Mouse (Mus musculus): Measurements from ENCODE around the gene Inip. TPM values are rescaled to one million over a fixed set of nuclear protein-coding genes. Genes with fewer than 3 reads are reported as not detected.

The Inip gene
- total and polyA plus RNA-seq, 3 experiments: 24.3 to 67.1 (median 38.5) TPM

GRCm38 (mm10) chr4:59761365-59761729 lies 40.0 kb downstream of the Inip start:
- no peak for DNase-seq (ENCODE audit: extremely low read depth)
- in situ Hi-C loops (cut with MboI; ENCODE audit: low pct_ligation_motif_present, low pct_unique_long_range_greater_than_20kb, low sequenced_read_pairs): loop anchor here (25.0 kb wide), 2 partner anchors 149 to 399 kb away; no protein-coding TSS in a partner anchor
- TF ChIP-seq CHD1 (IDR thresholded peaks at IDR 0.05; ENCODE audit: low read depth, low read length): no peak
- TF ChIP-seq EP300 (IDR thresholded peaks at IDR 0.05; ENCODE audit: low read length): no peak
- TF ChIP-seq ZNF384 (IDR thresholded peaks at IDR 0.05; ENCODE audit: low read depth, low read length): no peak
- TF ChIP-seq NELFE (IDR thresholded peaks at IDR 0.05; ENCODE audit: low read depth, low read length): no peak
- no peak for TF ChIP-seq ZKSCAN1 (IDR thresholded peaks at IDR 0.05; ENCODE audit: borderline replicate concordance, low read depth, low read length)
- no peak for TF ChIP-seq POLR2A (IDR thresholded peaks at IDR 0.05; ENCODE audit: low read depth, low read length)
- no peak for TF ChIP-seq ETS1 (conservative IDR thresholded peaks at IDR 0.05; ENCODE audit: low read depth, low read length)
- no peak for TF ChIP-seq MYC (IDR thresholded peaks at IDR 0.05; ENCODE audit: low read depth, low read length)
- no peak for TF ChIP-seq E2F4 (IDR thresholded peaks at IDR 0.05; ENCODE audit: insufficient replicate concordance, low read depth, low read length)
- Histone ChIP-seq H3K4me3 (replicated peaks in 1 of 3; ENCODE audit: low read depth in 2 of 3, low read length in 2 of 3, poor library complexity in 1 of 3) (no peak overlapping the region), H3K27me3 (replicated peaks) (no peaks in the 10 kb centered on the region), H3K4me1 (ENCODE audit: control insufficient read depth in 1 of 2, insufficient read depth in 2 of 2) (peaks cover 0 to 9% of the 10 kb centered on the region in 2 experiments; a peak in 1 of 4 replicates), H3K4me2 (ENCODE audit: insufficient read depth, low read depth, poor library complexity, severe bottlenecking) (no peak overlapping the region), H3K9me3 (replicated peaks; ENCODE audit: low read length) (no peaks in the 10 kb centered on the region), H3K9ac (ENCODE audit: insufficient read depth, low read depth) (no peak overlapping the region), H3K36me3 (replicated peaks in 1 of 2; ENCODE audit: control insufficient read depth in 1 of 2, insufficient read depth in 1 of 2, low read length in 1 of 2) (peaks cover 0 to 14% of the 10 kb centered on the region in 2 experiments), H3K27ac (ENCODE audit: insufficient read depth, low read depth) (no peak overlapping the region), H3K79me2 (replicated peaks; ENCODE audit: control insufficient read depth, extremely low read depth, insufficient read depth, poor library complexity, severe bottlenecking) (no peaks in the 10 kb centered on the region)
- dilution Hi-C loops (cut with MboI; ENCODE audit: extremely low pct_ligation_motif_present, extremely low pct_unique_long_range_greater_than_20kb, low sequenced_read_pairs): no loop called here

- dilution Hi-C loops (cut with MboI; ENCODE audit: extremely low pct_ligation_motif_present, extremely low pct_unique_long_range_greater_than_20kb, low sequenced_read_pairs) (no loop called here), in situ Hi-C loops (cut with MboI; ENCODE audit: low pct_ligation_motif_present, low pct_unique_long_range_greater_than_20kb, low sequenced_read_pairs) (loop anchor here (25.0 kb wide), 2 partner anchors 148 to 398 kb away; no protein-coding TSS in a partner anchor)
- Histone ChIP-seq H3K4me2 (ENCODE audit: insufficient read depth, low read depth, poor library complexity, severe bottlenecking) (no peak overlapping the region), H3K4me1 (ENCODE audit: control insufficient read depth in 1 of 2, insufficient read depth in 2 of 2) (peaks cover 0 to 9% of the 10 kb centered on the region in 2 experiments; a peak in 1 of 4 replicates), H3K79me2 (replicated peaks; ENCODE audit: control insufficient read depth, extremely low read depth, insufficient read depth, poor library complexity, severe bottlenecking) (no peaks in the 10 kb centered on the region), H3K27ac (ENCODE audit: insufficient read depth, low read depth) (no peak overlapping the region), H3K9me3 (replicated peaks; ENCODE audit: low read length) (no peaks in the 10 kb centered on the region), H3K4me3 (replicated peaks in 1 of 3; ENCODE audit: low read depth in 2 of 3, low read length in 2 of 3, poor library complexity in 1 of 3) (no peak overlapping the region), H3K27me3 (replicated peaks) (no peaks in the 10 kb centered on the region), H3K9ac (ENCODE audit: insufficient read depth, low read depth) (no peak overlapping the region), H3K36me3 (replicated peaks in 1 of 2; ENCODE audit: control insufficient read depth in 1 of 2, insufficient read depth in 1 of 2, low read length in 1 of 2) (peaks cover 0 to 14% of the 10 kb centered on the region in 2 experiments)
- TF ChIP-seq PAX5 (IDR thresholded peaks at IDR 0.05; ENCODE audit: low read length) (no peak), MAX (IDR thresholded peaks at IDR 0.05; ENCODE audit: low read length) (no peak), CTCF (conservative IDR thresholded peaks at IDR 0.05 in 1 of 2, IDR thresholded peaks at IDR 0.05 in 1 of 2; ENCODE audit: low read depth in 2 of 2, low read length in 2 of 2) (peak; percentile 22 to 46; a peak in 3 of 4 replicates), SMC3 (IDR thresholded peaks at IDR 0.05; ENCODE audit: low read depth, low read length) (peak; percentile 20; the same call in 1 of the 2 replicates)
- DNase-seq (ENCODE audit: extremely low read depth): peak; percentile 17
These were observed 40.6 kb downstream of the Inip start for GRCm38 (mm10) chr4:59760636-59761364.

DNA sequence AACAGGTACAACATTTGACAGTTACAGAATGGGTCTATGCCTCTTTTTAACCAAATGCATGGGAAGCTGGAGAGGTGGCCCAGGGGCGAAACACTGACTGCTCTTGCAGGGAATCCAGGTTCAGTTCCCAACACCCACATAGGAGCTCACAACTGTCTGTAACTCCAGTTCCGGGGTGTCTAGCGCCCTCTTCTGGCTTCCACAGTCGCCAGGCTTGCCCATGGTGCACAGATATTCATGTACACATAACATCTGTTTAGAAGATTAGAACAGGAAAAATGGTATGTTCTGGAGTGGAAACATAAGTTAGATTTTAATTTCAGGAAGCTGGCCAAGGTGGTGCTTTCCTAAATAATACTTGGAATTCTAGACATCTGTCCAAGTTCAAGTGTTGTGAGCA lies 41.4 kb downstream of the Inip start:
- dilution Hi-C loops (cut with MboI; ENCODE audit: extremely low pct_ligation_motif_present, extremely low pct_unique_long_range_greater_than_20kb, low sequenced_read_pairs): no loop called here
- H3K27me3 ChIP-seq (replicated peaks): no peaks in the 10 kb centered on the region
- 0 out of 2 replicates have a peak, but pooled peaks have one; percentile 4 for TF ChIP-seq SMC3 (IDR thresholded peaks at IDR 0.05; ENCODE audit: low read depth, low read length)
- TF ChIP-seq UBTF (IDR thresholded peaks at IDR 0.05; ENCODE audit: low read depth, low read length): no peak
- TF ChIP-seq ZNF384 (IDR thresholded peaks at IDR 0.05; ENCODE audit: low read depth, low read length): no peak
- TF ChIP-seq ZC3H11A (IDR thresholded peaks at IDR 0.05; ENCODE audit: low read depth, low read length): no peak
- TF ChIP-seq MAFK (IDR thresholded peaks at IDR 0.05; ENCODE audit: insufficient replicate concordance, low read length): no peak
- TF ChIP-seq ZKSCAN1 (IDR thresholded peaks at IDR 0.05; ENCODE audit: borderline replicate concordance, low read depth, low read length): no peak
- peak in 1 of 2 experiments; percentile 36; a peak in 1 of 4 replicates for TF ChIP-seq CTCF (conservative IDR thresholded peaks at IDR 0.05 in 1 of 2, IDR thresholded peaks at IDR 0.05 in 1 of 2; ENCODE audit: low read depth in 2 of 2, low read length in 2 of 2)
- H3K27ac ChIP-seq (ENCODE audit: insufficient read depth, low read depth): no peak overlapping the region
- H3K9me3 ChIP-seq (replicated peaks; ENCODE audit: low read length): no peaks in the 10 kb centered on the region
- no peaks in the 10 kb centered on the region for H3K79me2 ChIP-seq (replicated peaks; ENCODE audit: control insufficient read depth, extremely low read depth, insufficient read depth, poor library complexity, severe bottlenecking)
- H3K4me1 ChIP-seq (ENCODE audit: control insufficient read depth in 1 of 2, insufficient read depth in 2 of 2): peaks cover 0 to 9% of the 10 kb centered on the region in 2 experiments; a peak in 1 of 4 replicates
- H3K9ac ChIP-seq (ENCODE audit: insufficient read depth, low read depth): no peak overlapping the region
- H3K4me3 ChIP-seq (replicated peaks in 1 of 3; ENCODE audit: low read depth in 2 of 3, low read length in 2 of 3, poor library complexity in 1 of 3): no peak overlapping the region
- H3K4me2 ChIP-seq (ENCODE audit: insufficient read depth, low read depth, poor library complexity, severe bottlenecking): no peak overlapping the region
- peaks cover 0 to 9% of the 10 kb centered on the region in 2 experiments for H3K36me3 ChIP-seq (replicated peaks in 1 of 2; ENCODE audit: control insufficient read depth in 1 of 2, insufficient read depth in 1 of 2, low read length in 1 of 2)
- no peak for DNase-seq (ENCODE audit: extremely low read depth)
- in situ Hi-C loops (cut with MboI; ENCODE audit: low pct_ligation_motif_present, low pct_unique_long_range_greater_than_20kb, low sequenced_read_pairs): loop anchor here (25.0 kb wide), 2 partner anchors 148 to 398 kb away; no protein-coding TSS in a partner anchor
